ENCODE assay signal across 10 mouse cellular contexts in genomic region chr7:58584241-58584820, GRCm38 (mm10).
DNase-seq lines count a peak whose midpoint lies in the region; ATAC-seq and TF ChIP-seq lines count a peak whose summit lies in the region.
"Had no signal": no experiment of that assay in that cellular context is flagged by ENCODE, and none has a peak within 500 bp of the region (broad histone marks: within the 10 kb centered on the region; RNA-seq: fewer than 3 reads in every experiment).

No protein-coding gene starts in this region.

- peak; percentile 91 for TF ChIP-seq CTCF in kidney, postnatal 0 days (IDR thresholded peaks at IDR 0.05; ENCODE audit: low read depth)
- peak; percentile 93 for TF ChIP-seq CTCF in lung, embryonic 14.5 days (IDR thresholded peaks at IDR 0.05; ENCODE audit: low read depth)

- peak; percentile 76 for DNase-seq in 416B (ENCODE audit: low read depth)
- peak; percentile 24 for DNase-seq in WW6 (ENCODE audit: low read depth, low spot score)
- peak; percentile 46 to 49 for DNase-seq in cerebellum, postnatal 36 days
- DNase-seq in gastrocnemius, postnatal 36 days: peak; percentile 17 to 26
- DNase-seq in kidney, postnatal 0 days (ENCODE audit: low spot score): peak; percentile 74
- peak; percentile 78 for DNase-seq in lung, embryonic 14.5 days
- peak; percentile 65 to 79 for DNase-seq in thymus, postnatal 10 days (ENCODE audit: low spot score in 2 of 2)

- no peak overlapping the region for H3K27ac ChIP-seq in kidney, postnatal 0 days
- no peak overlapping the region for H3K27ac ChIP-seq in lung, embryonic 14.5 days (ENCODE audit: low read depth)
- H3K27ac ChIP-seq: embryonic facial prominence, embryonic 15.5 days; macrophage had no signal

- H3K36me3 ChIP-seq in kidney, postnatal 0 days (ENCODE audit: insufficient read depth, low read length): no peaks in the 10 kb centered on the region
- no peaks in the 10 kb centered on the region for H3K36me3 ChIP-seq in lung, embryonic 14.5 days (ENCODE audit: insufficient read depth)
- H3K36me3 ChIP-seq: embryonic facial prominence, embryonic 15.5 days had no signal

- no peak overlapping the region for H3K4me3 ChIP-seq in kidney, postnatal 0 days (replicated peaks; ENCODE audit: low read depth, low read length)
- no peak overlapping the region for H3K4me3 ChIP-seq in lung, embryonic 14.5 days (ENCODE audit: low read depth, low read length)
- H3K4me3 ChIP-seq: embryonic facial prominence, embryonic 15.5 days had no signal

- H3K27me3 ChIP-seq in kidney, postnatal 0 days (ENCODE audit: insufficient read depth, low read length): no peaks in the 10 kb centered on the region
- H3K27me3 ChIP-seq in lung, embryonic 14.5 days (ENCODE audit: insufficient read depth, low read length): no peaks in the 10 kb centered on the region
- H3K27me3 ChIP-seq: embryonic facial prominence, embryonic 15.5 days had no signal

- no peaks in the 10 kb centered on the region for H3K9me3 ChIP-seq in kidney, postnatal 0 days (replicated peaks; ENCODE audit: low read length)
- H3K9me3 ChIP-seq in lung, embryonic 14.5 days (ENCODE audit: low read depth, low read length): no peaks in the 10 kb centered on the region
- H3K9me3 ChIP-seq: embryonic facial prominence, embryonic 15.5 days had no signal

- no peak overlapping the region for H3K4me2 ChIP-seq in kidney, postnatal 0 days (ENCODE audit: low read length)
- H3K4me2 ChIP-seq in lung, embryonic 14.5 days: no peak overlapping the region
- H3K4me2 ChIP-seq: embryonic facial prominence, embryonic 15.5 days had no signal

- no peaks in the 10 kb centered on the region for H3K4me1 ChIP-seq in kidney, postnatal 0 days (replicated peaks; ENCODE audit: insufficient read depth, low read length)
- H3K4me1 ChIP-seq in lung, embryonic 14.5 days (ENCODE audit: insufficient read depth): no peaks in the 10 kb centered on the region
- H3K4me1 ChIP-seq: embryonic facial prominence, embryonic 15.5 days had no signal

- H3K9ac ChIP-seq in kidney, postnatal 0 days (ENCODE audit: low read depth, low read length): no peak overlapping the region
- no peak overlapping the region for H3K9ac ChIP-seq in lung, embryonic 14.5 days
- H3K9ac ChIP-seq: embryonic facial prominence, embryonic 15.5 days had no signal

- WGBS in kidney, postnatal 0 days: 17% methylated on average over 4 of the region's 4 CpGs
- WGBS in lung, embryonic 14.5 days: 22% methylated on average over 4 of the region's 4 CpGs

- intact Hi-C loops in gastrocnemius, postnatal 36 days (cut with DNase I): loop anchor here (10.0 kb wide), 3 partner anchors 160 to 500 kb away; no protein-coding TSS in a partner anchor

- ATAC-seq in kidney, postnatal 0 days (replicated peaks; ENCODE audit: low FRiP score, low read depth): peak; percentile 77; the same call in 1 of the 2 replicates
- peak; percentile 63; the same call in 1 of the 2 replicates for ATAC-seq in lung, embryonic 14.5 days (ENCODE audit: insufficient read depth)
- peak; percentile 60; the same call in 1 of the 2 replicates for ATAC-seq in neutrophil, adult 5-6 weeks (ENCODE audit: extremely low read depth, insufficient number of reproducible peaks, low FRiP score, poor library complexity, severe bottlenecking)

Comparison
In these comparisons a context has a peak if more than half of its experiments do, and no peak if none do; other contexts are left out.
1. DNase-seq: peak in every context shown above with its lines; median percentile 78 in lung, embryonic 14.5 days; 76 in 416B; 74 in kidney, postnatal 0 days; 72 in thymus, postnatal 10 days; 48 in cerebellum, postnatal 36 days; 24 in WW6; 22 in gastrocnemius, postnatal 36 days.